Mouse (Mus musculus) myocyte (in vitro differentiated cells): ENCODE measurements at regions not wholly inside any gene's neighbourhood (a gene's known extent, or its start where the extent isn't known, plus 50 kb on each side); places are given as distances from the start of the nearest gene placed in this dataset.

ENCODE experiments used
- CEBPB ChIP-seq: IDR thresholded peaks from 2 replicates; pipeline ENCODE4 v1.6.1; 2011; ENCODE audit warnings: mild to moderate bottlenecking, moderate library complexity; ENCODE audit not compliant: poor library complexity, insufficient read depth, severe bottlenecking
- E2F4 ChIP-seq: IDR thresholded peaks from one replicate; pipeline ENCODE4 v1.6.1; 2011; ENCODE audit warnings: mild to moderate bottlenecking, control low read depth, moderate library complexity; ENCODE audit not compliant: insufficient read depth
- MAX ChIP-seq: IDR thresholded peaks from one replicate; pipeline ENCODE4 v1.6.1; 2011; ENCODE audit warnings: low read depth, mild to moderate bottlenecking, control low read depth
- POLR2A ChIP-seq: IDR thresholded peaks from one replicate; pipeline ENCODE4 v1.6.1; 2011; ENCODE audit warnings: low read depth, mild to moderate bottlenecking, control low read depth, moderate library complexity; ENCODE audit not compliant: insufficient read length
- POLR2AphosphoS2 ChIP-seq: IDR thresholded peaks from one replicate; pipeline ENCODE4 v1.6.1; 2011; ENCODE audit warnings: low read depth, control low read depth; ENCODE audit not compliant: insufficient read length
- SRF ChIP-seq: IDR thresholded peaks from one replicate; pipeline ENCODE4 v1.6.1; 2011; ENCODE audit warnings: low read depth; ENCODE audit not compliant: control insufficient read depth, insufficient read length
- USF1 ChIP-seq: IDR thresholded peaks from one replicate; pipeline ENCODE4 v1.6.1; 2011; ENCODE audit warnings: low read depth, mild to moderate bottlenecking, control low read depth, moderate library complexity

- TF ChIP-seq POLR2A: no peak
- no peak for TF ChIP-seq MAX
- no peak for TF ChIP-seq USF1
- no peak for TF ChIP-seq E2F4
- no peak for TF ChIP-seq SRF
- TF ChIP-seq POLR2AphosphoS2: no peak
- no peak for TF ChIP-seq CEBPB
Observed at GRCm38 (mm10) chr16:20958905-20959304, 194.9 kb downstream of the Teddm3 start.
